Mouse (Mus musculus) E14TG2a.4 (cell line): ENCODE measurements around the gene Dmpk.

Experiments
- CTCF ChIP-seq: conservative IDR thresholded peaks from 2 replicates; pipeline ENCODE4 v1.5.1; 2014; ENCODE audit warnings: low read length
- NANOG ChIP-seq: IDR thresholded peaks from 2 replicates; pipeline ENCODE4 v1.6.1; 2014; ENCODE audit warnings: borderline replicate concordance, low read length, mixed read lengths

GRCm38 (mm10) chr7:19130657-19131056 is 47.0 kb downstream of the Dmpk start:
- peak; percentile 47 for TF ChIP-seq CTCF
- no peak for TF ChIP-seq NANOG
